Mouse (Mus musculus): ENCODE results near the gene Rdh1. TPM values are rescaled to one million over a fixed set of nuclear protein-coding genes. Genes with fewer than 3 reads are reported as not detected.
A peak's percentile ranks its signal among the peaks of the same experiment; 100 is the strongest.

The Rdh1 gene
- polyA plus RNA-seq (2016; fragmentation: Nextera tagmentation; extraction: Ambion mirVana): 0.07 and 0.08 TPM in 2 replicates

DNA sequence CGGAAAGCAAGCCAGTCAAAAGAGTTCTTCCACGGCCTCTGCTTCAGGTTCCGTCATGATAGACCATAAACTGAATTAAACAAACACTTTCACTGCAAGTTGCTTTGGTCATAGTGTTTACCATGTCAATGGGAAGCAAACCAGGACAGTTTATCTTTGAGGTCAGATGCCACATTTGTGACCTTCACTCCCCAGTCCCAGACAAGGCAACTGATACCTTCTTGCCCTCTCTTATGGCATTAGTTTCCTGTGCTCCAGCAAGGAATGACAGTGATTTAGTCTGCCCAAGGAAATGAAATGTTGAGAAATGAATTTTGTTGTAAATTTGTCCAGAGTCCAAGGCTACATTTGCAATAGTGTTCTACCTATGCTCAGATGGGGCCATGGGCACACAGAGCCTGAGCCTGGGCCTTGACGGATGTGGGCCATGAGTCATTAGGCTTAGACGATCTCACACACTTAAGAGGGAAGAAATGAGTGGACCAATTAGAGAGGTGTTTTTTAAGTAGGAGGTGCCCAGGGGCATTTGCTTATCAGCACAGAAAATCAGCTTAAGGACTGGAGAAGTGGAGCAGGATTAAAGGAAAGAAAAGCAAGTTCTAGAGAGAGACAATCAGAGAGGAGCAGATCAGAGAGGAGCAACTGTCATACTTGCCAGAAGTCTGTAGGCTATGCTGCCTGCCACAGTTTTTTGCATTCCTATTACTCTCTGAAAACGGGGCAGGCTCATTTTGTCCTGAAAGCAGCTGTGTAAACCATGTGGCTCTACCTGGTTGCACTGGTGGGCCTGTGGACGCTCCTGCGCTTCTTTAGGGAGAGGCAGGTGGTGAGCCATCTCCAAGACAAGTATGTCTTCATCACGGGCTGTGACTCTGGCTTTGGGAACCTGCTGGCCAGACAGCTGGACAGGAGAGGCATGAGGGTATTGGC is at the start of gene Rdh1, which contains the start of gene Rdh16f1:
Gene Rdh1, plus strand, starts transcription at position 541 of the 930 bp plus-strand sequence.
Gene Rdh16f1, plus strand, starts transcription at position 607 of the 930 bp plus-strand sequence.
- Histone ChIP-seq H3K9me3 (no peaks in the 10 kb centered on the region), H3K36me3 (replicated peaks) (no peaks in the 10 kb centered on the region), H3K4me1 (peaks cover 6% of the 10 kb centered on the region; the same call in 1 of the 2 replicates), H3K4me3 (no peak within 1 kb of the TSS), H3K27me3 (replicated peaks; ENCODE audit: low read depth, poor library complexity, severe bottlenecking) (no peaks in the 10 kb centered on the region), H3K27ac (replicated peaks) (no peak within 1 kb of the TSS)
- 71% methylated on average over 9 of the region's 9 CpGs for WGBS
- DNase-seq (ENCODE audit: low spot score): no peak

DNA sequence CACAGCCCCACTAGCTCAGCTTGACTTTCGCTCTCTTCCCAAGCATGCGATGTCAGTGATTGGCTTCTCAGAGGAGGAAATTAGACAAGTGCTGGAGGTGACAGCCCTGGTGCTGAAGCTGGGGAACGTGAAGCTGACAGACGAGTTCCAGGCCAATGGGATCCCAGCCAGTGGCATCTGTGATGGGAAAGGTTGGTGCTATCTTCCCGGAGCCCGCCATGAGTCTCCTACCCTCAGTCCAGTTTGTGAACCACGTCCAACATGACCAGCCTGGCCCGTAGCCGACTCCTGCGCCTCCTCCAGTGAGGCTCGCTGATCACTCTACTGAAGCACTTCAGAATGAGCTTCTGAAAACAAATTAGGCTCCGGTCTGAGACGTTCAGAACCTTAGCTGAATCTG is 49.2 kb upstream of the Rdh1 start:
- DNase-seq (ENCODE audit: low spot score): no peak
- H3K4me3 ChIP-seq: no peak overlapping the region
- H3K27ac ChIP-seq (replicated peaks): no peak overlapping the region
- H3K9me3 ChIP-seq: no peaks in the 10 kb centered on the region
- H3K4me1 ChIP-seq: peaks cover 21% of the 10 kb centered on the region
- H3K27me3 ChIP-seq (replicated peaks; ENCODE audit: low read depth, poor library complexity, severe bottlenecking): no peaks in the 10 kb centered on the region
- H3K36me3 ChIP-seq (replicated peaks): 0 out of 2 replicates have a peak, but pooled peaks cover 1% of the 10 kb centered on the region
- 79% methylated on average over 13 of the region's 13 CpGs for WGBS

DNA sequence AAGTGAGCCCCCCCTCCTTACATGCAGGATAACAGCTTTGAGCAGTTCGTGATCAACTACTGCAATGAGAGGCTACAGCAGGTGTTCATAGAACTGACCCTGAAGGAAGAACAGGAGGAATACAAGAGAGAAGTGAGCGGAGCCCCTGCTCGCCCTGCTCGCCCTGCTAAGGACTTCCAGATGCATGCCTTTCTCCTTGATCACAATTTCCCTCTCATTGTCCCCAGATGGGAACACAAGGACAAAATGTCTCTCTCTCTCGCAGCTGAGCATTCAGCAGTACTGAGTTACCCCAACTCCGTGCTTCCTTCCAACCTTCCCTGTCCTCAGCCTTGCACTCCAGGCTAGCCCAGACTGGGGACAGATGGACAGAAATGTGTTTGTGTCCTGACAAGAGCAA is 46.8 kb upstream of the Rdh1 start:
- H3K9me3 ChIP-seq: no peaks in the 10 kb centered on the region
- peak; percentile 35 for DNase-seq (ENCODE audit: low spot score)
- H3K27ac ChIP-seq (replicated peaks): no peak overlapping the region
- peaks cover 20% of the 10 kb centered on the region for H3K4me1 ChIP-seq
- no peak overlapping the region for H3K4me3 ChIP-seq
- 0 out of 2 replicates have a peak, but pooled peaks cover 6% of the 10 kb centered on the region for H3K36me3 ChIP-seq (replicated peaks)
- WGBS: 57% methylated on average over 6 of the region's 6 CpGs
- H3K27me3 ChIP-seq (replicated peaks; ENCODE audit: low read depth, poor library complexity, severe bottlenecking): no peaks in the 10 kb centered on the region

DNA sequence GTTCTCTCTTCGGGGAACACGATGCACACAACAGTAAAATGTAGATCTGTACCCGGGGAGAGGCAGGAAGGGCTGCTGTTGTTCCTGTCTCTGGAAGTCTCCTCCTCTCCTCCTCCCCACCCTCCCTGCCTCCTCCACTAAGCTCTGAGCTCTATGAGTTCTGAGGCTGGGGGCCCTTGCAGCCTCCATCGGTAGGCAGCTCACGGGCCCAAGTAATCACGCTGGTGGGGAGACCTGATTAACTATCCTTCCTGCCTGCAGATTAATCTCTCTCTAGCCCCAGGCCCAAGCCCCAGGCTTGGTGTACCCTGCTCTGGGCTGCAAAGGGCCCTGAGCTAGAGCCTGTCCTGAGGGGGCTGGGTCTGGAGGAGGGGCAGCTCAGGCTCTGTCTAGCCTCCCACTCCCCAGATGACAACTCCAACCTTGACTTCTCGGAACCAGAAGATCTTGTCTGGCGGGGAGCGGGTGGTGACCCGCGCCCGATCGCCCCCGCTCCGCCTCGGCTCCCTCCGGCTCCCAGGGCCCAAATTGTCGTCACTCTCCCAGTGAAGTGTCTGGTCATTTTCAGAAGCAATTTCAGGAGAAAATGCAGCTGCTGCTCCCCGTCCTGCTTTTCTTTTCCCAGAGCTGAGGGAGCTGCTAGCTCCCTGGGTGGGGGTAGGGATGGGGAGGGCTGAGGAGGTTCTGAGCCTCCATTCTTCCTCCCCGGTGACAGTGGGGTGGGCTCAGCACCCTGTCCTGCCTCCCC is 37.7 kb upstream of the Rdh1 start:
- H3K27me3 ChIP-seq (replicated peaks; ENCODE audit: low read depth, poor library complexity, severe bottlenecking): peaks cover 66% of the 10 kb centered on the region
- no peaks in the 10 kb centered on the region for H3K36me3 ChIP-seq (replicated peaks)
- peaks cover 50% of the 10 kb centered on the region for H3K4me1 ChIP-seq
- H3K9me3 ChIP-seq: no peaks in the 10 kb centered on the region
- DNase-seq (ENCODE audit: low spot score): peak; percentile 24
- WGBS: 9% methylated on average over 20 of the region's 20 CpGs
- peak overlapping the region; percentile 41 for H3K27ac ChIP-seq (replicated peaks)
- peak overlapping the region; percentile 39 for H3K4me3 ChIP-seq

DNA sequence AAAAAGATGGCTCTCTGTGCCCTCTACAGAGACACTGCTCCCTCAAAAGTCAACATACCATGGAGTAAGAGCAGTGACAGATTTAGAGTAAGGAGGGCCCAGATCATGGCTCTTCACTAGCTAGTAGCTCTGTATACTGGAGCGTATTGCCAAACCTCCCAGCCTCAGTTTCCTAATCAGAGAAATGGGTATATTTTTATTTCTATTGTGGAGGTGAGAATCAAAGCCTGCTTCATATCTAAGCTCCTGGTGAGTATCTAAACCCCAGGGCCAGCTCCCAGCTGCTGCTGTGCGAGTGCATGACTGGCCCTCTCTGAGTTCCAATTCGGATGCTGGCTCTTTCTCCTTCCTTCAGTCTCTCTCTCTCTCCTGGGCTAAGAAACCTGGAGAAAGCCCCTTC is 35.3 kb upstream of the Rdh1 start, which contains the start of gene Tac2:
Gene Tac2, plus strand, starts transcription at position 301 of the 400 bp plus-strand sequence.
- 79% methylated on average over 3 of the region's 3 CpGs for WGBS
- H3K27me3 ChIP-seq (replicated peaks; ENCODE audit: low read depth, poor library complexity, severe bottlenecking): peaks cover 87% of the 10 kb centered on the region
- H3K27ac ChIP-seq (replicated peaks): no peak within 1 kb of the TSS
- H3K36me3 ChIP-seq (replicated peaks): no peaks in the 10 kb centered on the region
- H3K4me3 ChIP-seq: no peak within 1 kb of the TSS
- H3K4me1 ChIP-seq: peaks cover 41% of the 10 kb centered on the region
- no peak for DNase-seq (ENCODE audit: low spot score)
- no peaks in the 10 kb centered on the region for H3K9me3 ChIP-seq

DNA sequence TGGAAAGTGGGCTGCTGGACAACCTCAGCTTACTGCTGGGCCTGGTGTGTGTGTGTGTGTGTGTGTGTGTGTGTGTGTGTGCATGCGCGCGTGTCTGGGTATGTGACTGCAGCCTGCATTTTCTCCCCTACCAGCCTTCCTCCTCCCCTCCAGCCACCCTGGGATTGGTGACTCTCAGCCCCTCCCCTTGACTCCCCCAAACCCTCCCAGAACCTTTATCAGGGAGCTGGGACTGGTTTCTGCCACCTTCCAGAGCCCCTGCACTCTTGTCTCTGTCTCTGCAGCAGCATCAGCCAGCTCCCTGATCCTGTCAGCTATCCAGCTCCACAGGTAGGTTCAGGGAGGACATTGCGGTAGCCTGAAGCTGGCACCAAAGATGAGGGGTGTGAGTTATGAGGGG is 34.4 kb upstream of the Rdh1 start:
- H3K4me1 ChIP-seq: peaks cover 40% of the 10 kb centered on the region
- H3K4me3 ChIP-seq: no peak overlapping the region
- no peak for DNase-seq (ENCODE audit: low spot score)
- WGBS: 82% methylated on average over 4 of the region's 4 CpGs
- no peaks in the 10 kb centered on the region for H3K36me3 ChIP-seq (replicated peaks)
- H3K9me3 ChIP-seq: no peaks in the 10 kb centered on the region
- H3K27ac ChIP-seq (replicated peaks): no peak overlapping the region
- peaks cover 86% of the 10 kb centered on the region for H3K27me3 ChIP-seq (replicated peaks; ENCODE audit: low read depth, poor library complexity, severe bottlenecking)

DNA sequence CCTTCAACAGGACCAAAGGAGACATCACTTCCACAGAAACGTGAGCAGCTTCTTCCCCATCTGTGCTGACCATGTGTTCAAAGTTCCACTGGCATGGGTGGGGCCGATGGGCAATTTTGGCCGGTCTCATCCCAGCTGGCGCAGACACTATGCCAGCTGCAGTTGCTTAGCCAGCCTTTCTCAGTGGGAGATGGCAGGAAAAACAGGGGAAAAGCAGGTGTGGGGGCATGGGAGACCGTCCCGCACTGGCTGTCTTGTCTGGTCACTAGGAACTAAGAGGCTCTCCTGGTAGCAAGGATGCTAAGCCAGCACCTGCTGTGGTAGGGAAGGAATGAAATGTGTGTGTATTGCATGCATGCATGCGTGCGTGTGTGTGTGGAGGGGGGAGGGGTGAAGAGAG is 31.1 kb upstream of the Rdh1 start:
- no peak overlapping the region for H3K4me3 ChIP-seq
- no peaks in the 10 kb centered on the region for H3K36me3 ChIP-seq (replicated peaks)
- no peak overlapping the region for H3K27ac ChIP-seq (replicated peaks)
- H3K27me3 ChIP-seq (replicated peaks; ENCODE audit: low read depth, poor library complexity, severe bottlenecking): peaks cover 55% of the 10 kb centered on the region
- DNase-seq (ENCODE audit: low spot score): no peak
- H3K4me1 ChIP-seq: peaks cover 22% of the 10 kb centered on the region
- 80% methylated on average over 8 of the region's 8 CpGs for WGBS
- no peaks in the 10 kb centered on the region for H3K9me3 ChIP-seq

DNA sequence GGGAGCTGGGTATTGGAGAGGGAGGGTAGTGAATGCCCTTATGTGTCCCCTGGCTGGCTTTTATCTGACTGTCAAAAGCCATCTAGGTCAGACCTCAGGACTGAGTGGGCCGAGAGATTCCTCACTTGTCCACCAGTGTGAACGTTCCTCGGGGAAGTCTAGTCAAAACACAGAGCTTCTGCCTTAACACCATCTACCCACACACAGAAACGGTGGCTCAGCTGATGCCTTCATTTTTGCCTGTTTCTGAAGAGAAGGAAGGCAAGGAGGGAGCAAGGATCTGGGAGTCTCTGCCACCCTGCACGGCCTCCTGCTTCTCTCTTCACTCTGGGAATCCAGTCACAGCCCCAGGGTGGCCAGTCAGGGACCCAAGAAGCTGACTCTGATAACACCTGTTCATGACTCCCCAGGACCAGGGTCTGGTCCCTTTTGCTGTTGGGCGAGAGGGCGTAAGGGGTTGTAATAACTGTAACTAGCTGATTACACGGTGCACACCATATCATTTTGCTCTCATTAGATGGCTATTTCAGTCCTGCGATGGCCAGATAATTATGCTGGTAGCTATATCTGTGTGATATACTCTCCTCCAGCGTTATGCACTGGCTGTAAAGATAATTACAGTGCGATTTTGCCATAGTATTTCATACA is 29.1 kb upstream of the Rdh1 start:
- H3K4me3 ChIP-seq: no peak overlapping the region
- H3K4me1 ChIP-seq: peaks cover 29% of the 10 kb centered on the region
- peaks cover 44% of the 10 kb centered on the region for H3K27me3 ChIP-seq (replicated peaks; ENCODE audit: low read depth, poor library complexity, severe bottlenecking)
- no peaks in the 10 kb centered on the region for H3K36me3 ChIP-seq (replicated peaks)
- no peak overlapping the region for H3K27ac ChIP-seq (replicated peaks)
- H3K9me3 ChIP-seq: no peaks in the 10 kb centered on the region
- WGBS: 67% methylated on average over 11 of the region's 11 CpGs
- no peak for DNase-seq (ENCODE audit: low spot score)

DNA sequence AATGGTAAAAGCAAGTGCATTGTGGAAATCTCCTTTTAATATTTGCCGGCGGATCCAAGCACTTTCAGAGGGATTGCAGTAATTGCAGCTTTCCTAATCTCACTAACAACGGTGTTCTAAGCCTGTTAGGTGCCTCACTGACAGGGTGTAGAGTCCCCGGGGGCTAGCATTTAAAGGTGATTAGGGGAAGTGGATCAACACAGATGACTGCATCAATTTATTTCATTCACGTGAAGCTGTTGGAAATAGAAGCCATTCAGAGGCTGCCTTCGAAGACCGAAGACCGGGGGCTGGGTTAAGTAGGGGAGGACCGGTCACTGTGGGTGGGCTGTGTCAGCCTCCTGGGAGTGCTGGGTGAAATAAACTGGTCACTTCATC is 28.6 kb upstream of the Rdh1 start:
- Histone ChIP-seq H3K27ac (replicated peaks) (no peak overlapping the region), H3K36me3 (replicated peaks) (no peaks in the 10 kb centered on the region), H3K27me3 (replicated peaks; ENCODE audit: low read depth, poor library complexity, severe bottlenecking) (peaks cover 39% of the 10 kb centered on the region), H3K9me3 (no peaks in the 10 kb centered on the region), H3K4me3 (no peak overlapping the region), H3K4me1 (peaks cover 29% of the 10 kb centered on the region)
- 37% methylated on average over 9 of the region's 9 CpGs for WGBS
- DNase-seq (ENCODE audit: low spot score): no peak

DNA sequence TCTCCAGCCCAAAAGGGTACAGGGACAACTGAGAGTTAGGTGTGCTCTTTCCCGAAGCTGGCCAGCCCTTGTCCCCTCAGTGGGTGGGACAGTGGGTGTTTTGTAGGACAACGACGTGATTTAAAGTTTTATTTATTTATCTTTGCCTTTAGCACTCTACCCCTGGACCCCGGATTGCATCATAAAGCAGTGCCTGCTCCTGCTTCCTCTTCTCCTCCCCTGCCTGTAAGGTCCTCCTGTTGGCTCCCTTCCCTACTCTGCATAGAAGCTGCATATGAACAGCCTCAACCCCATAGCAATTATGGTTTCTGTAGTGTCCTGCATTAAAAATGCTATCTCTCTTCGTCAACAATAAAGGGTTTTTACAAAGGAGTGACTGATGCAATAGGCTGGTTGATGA is 28.1 kb upstream of the Rdh1 start:
- WGBS: 42% methylated on average over 5 of the region's 5 CpGs
- Histone ChIP-seq H3K27ac (replicated peaks) (no peak overlapping the region), H3K9me3 (no peaks in the 10 kb centered on the region), H3K4me1 (peaks cover 29% of the 10 kb centered on the region), H3K36me3 (replicated peaks) (no peaks in the 10 kb centered on the region), H3K4me3 (no peak overlapping the region), H3K27me3 (replicated peaks; ENCODE audit: low read depth, poor library complexity, severe bottlenecking) (peaks cover 37% of the 10 kb centered on the region)
- DNase-seq (ENCODE audit: low spot score): no peak

DNA sequence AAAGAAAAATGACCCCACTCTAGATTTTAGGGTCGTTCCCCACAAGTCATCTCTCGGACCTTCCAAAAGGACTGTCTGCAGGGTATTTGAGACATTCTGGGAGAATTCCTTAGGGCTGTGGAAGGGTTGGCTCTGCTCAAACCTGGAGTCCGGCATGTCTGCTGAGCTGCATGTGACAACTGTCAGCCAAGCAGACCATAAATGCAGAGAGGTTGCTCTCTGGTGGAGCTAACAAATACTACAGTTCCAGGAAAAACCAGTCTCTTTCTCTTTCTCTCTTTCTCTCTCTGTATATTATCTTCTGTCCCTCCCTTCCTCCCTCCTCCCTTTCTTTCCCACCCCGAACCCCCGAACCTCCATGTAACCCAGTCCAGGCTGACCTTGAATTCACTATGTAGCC is 25.1 kb upstream of the Rdh1 start:
- Histone ChIP-seq H3K4me1 (peaks cover 26% of the 10 kb centered on the region), H3K36me3 (replicated peaks) (no peaks in the 10 kb centered on the region), H3K4me3 (no peak overlapping the region), H3K27ac (replicated peaks) (no peak overlapping the region), H3K9me3 (no peaks in the 10 kb centered on the region), H3K27me3 (replicated peaks; ENCODE audit: low read depth, poor library complexity, severe bottlenecking) (peaks cover 11% of the 10 kb centered on the region; the same call in 1 of the 2 replicates)
- no peak for DNase-seq (ENCODE audit: low spot score)
- WGBS: 49% methylated on average over 5 of the region's 5 CpGs

DNA sequence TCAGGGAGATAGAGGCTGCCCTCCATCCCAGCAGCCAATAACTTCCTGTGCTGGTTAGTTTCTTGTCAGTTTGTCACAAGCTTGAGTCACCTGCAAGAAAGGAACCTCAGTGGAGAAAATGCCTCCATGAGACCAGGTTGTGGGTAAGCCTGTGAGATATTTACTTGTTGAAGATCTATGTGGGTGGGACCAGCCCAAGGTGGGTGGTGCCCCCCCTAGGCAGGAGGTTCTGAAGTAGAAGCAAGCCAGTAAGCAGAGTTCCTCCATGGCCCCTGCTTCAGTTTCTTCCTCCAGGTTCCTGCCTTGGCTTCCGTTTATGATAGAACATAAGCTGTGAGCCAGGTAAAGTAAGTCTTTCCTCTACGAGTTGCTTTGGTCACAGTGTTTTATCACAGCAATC is 23.3 kb upstream of the Rdh1 start:
- peaks cover 24% of the 10 kb centered on the region for H3K4me1 ChIP-seq
- 81% methylated on average over 2 of the region's 2 CpGs for WGBS
- H3K27ac ChIP-seq (replicated peaks): no peak overlapping the region
- peaks cover 3% of the 10 kb centered on the region; the same call in 1 of the 2 replicates for H3K27me3 ChIP-seq (replicated peaks; ENCODE audit: low read depth, poor library complexity, severe bottlenecking)
- H3K36me3 ChIP-seq (replicated peaks): peaks cover 4% of the 10 kb centered on the region
- no peak for DNase-seq (ENCODE audit: low spot score)
- H3K9me3 ChIP-seq: no peaks in the 10 kb centered on the region
- H3K4me3 ChIP-seq: no peak overlapping the region

Measured in embryonic facial prominence, embryonic 10.5 days (tissue).